Mouse (Mus musculus): Measurements from ENCODE around the gene Agap1.

GRCm38 (mm10) chr1:89621014-89621791 is 166.6 kb downstream of the Agap1 start:
- TF ChIP-seq POLR2A (IDR thresholded peaks at IDR 0.05; ENCODE audit: borderline replicate concordance, control insufficient read depth, low read depth, low read length) (no peak), CTCF (IDR thresholded peaks at IDR 0.05; ENCODE audit: control insufficient read depth, insufficient read depth, low read length) (no peak)

All from bone marrow, adult 2 months (tissue).